Mouse (Mus musculus) CH12.LX (cell line): Measurements from ENCODE around the gene Fiz1. TPM values are rescaled to one million over a fixed set of nuclear protein-coding genes. Genes with fewer than 3 reads are reported as not detected.

Experiments
- DNase-seq: peaks from one replicate; pipeline ENCODE4 v3.0.0-alpha.2; 2013; ENCODE audit errors: extremely low read depth
- H3K27ac ChIP-seq: 2 replicates; pipeline ENCODE4 v1.5.1; 2012; ENCODE audit warnings: low read depth, mild to moderate bottlenecking, control low read depth, moderate library complexity; ENCODE audit not compliant: insufficient read depth
- H3K27me3 ChIP-seq: replicated peaks from 2 replicates; pipeline ENCODE3; 2012; ENCODE audit warnings: inconsistent platforms
- H3K36me3 ChIP-seq, 2 experiments: replicated peaks in 1 of 2; 2 replicates each; pipeline versions ENCODE3 to v1.6.1; 2012; ENCODE audit warnings: inconsistent platforms in 1 of 2, low read length in 1 of 2, mild to moderate bottlenecking in 1 of 2, mixed read lengths in 1 of 2, moderate library complexity in 1 of 2; ENCODE audit not compliant: control insufficient read depth in 1 of 2, insufficient read depth in 1 of 2
- H3K4me1 ChIP-seq, 2 experiments: 2 replicates each; pipeline ENCODE4 v1.6.1; 2012; ENCODE audit warnings: inconsistent platforms in 1 of 2, moderate library complexity in 1 of 2; ENCODE audit not compliant: insufficient read depth in 2 of 2, control insufficient read depth in 1 of 2
- H3K4me2 ChIP-seq: 2 replicates; pipeline ENCODE4 v1.6.1; 2012; ENCODE audit warnings: low read depth, mild to moderate bottlenecking, control low read depth; ENCODE audit not compliant: poor library complexity, insufficient read depth, severe bottlenecking
- H3K4me3 ChIP-seq, 3 experiments: fragments of 150-350 bp in 1 of 3; sonication (generic) in 1 of 3; replicated peaks in 1 of 3; 2 replicates each; pipeline versions ENCODE3 to v1.5.1; 2011 to 2012; ENCODE audit warnings: low read depth in 2 of 3, low read length in 2 of 3, mild to moderate bottlenecking in 2 of 3, moderate library complexity in 2 of 3, control low read depth in 1 of 3, improper control_type of control experiment in 1 of 3, inconsistent platforms in 1 of 3, mixed read lengths in 1 of 3; ENCODE audit not compliant: poor library complexity in 1 of 3
- H3K79me2 ChIP-seq: replicated peaks from 2 replicates; pipeline ENCODE4 v1.6.1; 2012; ENCODE audit warnings: mild to moderate bottlenecking, moderate library complexity; ENCODE audit not compliant: control insufficient read depth, poor library complexity, insufficient read depth, severe bottlenecking; ENCODE audit errors: extremely low read depth
- H3K9ac ChIP-seq: 2 replicates; pipeline ENCODE4 v1.6.1; 2012; ENCODE audit warnings: low read depth, mild to moderate bottlenecking, control low read depth, moderate library complexity; ENCODE audit not compliant: insufficient read depth
- H3K9me3 ChIP-seq: replicated peaks from 2 replicates; pipeline ENCODE3; 2012; ENCODE audit warnings: low read length, inconsistent platforms, mixed read lengths
- BHLHE40 ChIP-seq: IDR thresholded peaks from 2 replicates; pipeline ENCODE4 v1.6.1; 2011; ENCODE audit warnings: mild to moderate bottlenecking, low read depth, low read length, improper control_type of control experiment
- CHD1 ChIP-seq: IDR thresholded peaks from 2 replicates; pipeline ENCODE4 v1.6.1; 2012; ENCODE audit warnings: low read depth, low read length, improper control_type of control experiment, inconsistent platforms
- CHD2 ChIP-seq: IDR thresholded peaks from 2 replicates; pipeline ENCODE4 v1.6.1; 2011; ENCODE audit warnings: low read length, improper control_type of control experiment
- CTCF ChIP-seq, 2 experiments: IDR thresholded peaks in 1 of 2; conservative IDR thresholded peaks in 1 of 2; 2 replicates each; pipeline ENCODE4 v1.5.1; 2011 to 2012; ENCODE audit warnings: low read depth in 2 of 2, low read length in 2 of 2, improper control_type of control experiment in 1 of 2, inconsistent platforms in 1 of 2, mild to moderate bottlenecking in 1 of 2, moderate library complexity in 1 of 2
- E2F4 ChIP-seq: IDR thresholded peaks from 2 replicates; pipeline ENCODE4 v1.6.1; 2011; ENCODE audit warnings: low read depth, low read length, improper control_type of control experiment; ENCODE audit not compliant: insufficient replicate concordance
- EP300 ChIP-seq: IDR thresholded peaks from 2 replicates; pipeline ENCODE4 v1.6.1; 2011; ENCODE audit warnings: low read length, improper control_type of control experiment
- ETS1 ChIP-seq: conservative IDR thresholded peaks from 2 replicates; pipeline ENCODE4 v1.6.1; 2012; ENCODE audit warnings: low read depth, mild to moderate bottlenecking, inconsistent platforms, low read length, improper control_type of control experiment, moderate library complexity
- HCFC1 ChIP-seq: IDR thresholded peaks from 2 replicates; pipeline ENCODE4 v1.6.1; 2012; ENCODE audit warnings: low read depth, mild to moderate bottlenecking, inconsistent platforms, low read length, improper control_type of control experiment
- JUN ChIP-seq: IDR thresholded peaks from 2 replicates; pipeline ENCODE4 v1.6.1; 2011; ENCODE audit warnings: low read depth, mild to moderate bottlenecking, low read length, improper control_type of control experiment, moderate library complexity; ENCODE audit not compliant: insufficient read depth
- JUND ChIP-seq: conservative IDR thresholded peaks from 2 replicates; pipeline ENCODE4 v1.6.1; 2011; ENCODE audit warnings: low read depth, low read length, improper control_type of control experiment
- MXI1 ChIP-seq: IDR thresholded peaks from 2 replicates; pipeline ENCODE4 v1.6.1; 2011; ENCODE audit warnings: mild to moderate bottlenecking, low read depth, low read length, improper control_type of control experiment
- MYC ChIP-seq: IDR thresholded peaks from 2 replicates; pipeline ENCODE4 v1.6.1; 2011; ENCODE audit warnings: low read depth, mild to moderate bottlenecking, improper control_type of control experiment, low read length
- NELFE ChIP-seq: IDR thresholded peaks from 2 replicates; pipeline ENCODE4 v1.6.1; 2011; ENCODE audit warnings: low read depth, low read length, improper control_type of control experiment
- PAX5 ChIP-seq: IDR thresholded peaks from 2 replicates; pipeline ENCODE4 v1.6.1; 2012; ENCODE audit warnings: low read length, inconsistent platforms, mixed read lengths
- RCOR1 ChIP-seq: conservative IDR thresholded peaks from 2 replicates; pipeline ENCODE4 v1.6.1; 2012; ENCODE audit warnings: low read depth, mild to moderate bottlenecking, inconsistent platforms, low read length, improper control_type of control experiment
- SIN3A ChIP-seq: IDR thresholded peaks from 2 replicates; pipeline ENCODE4 v1.6.1; 2012; ENCODE audit warnings: low read length, improper control_type of control experiment, inconsistent platforms
- TBP ChIP-seq: conservative IDR thresholded peaks from 2 replicates; pipeline ENCODE4 v1.6.1; 2011; ENCODE audit warnings: low read depth, low read length, improper control_type of control experiment
- TCF12 ChIP-seq: IDR thresholded peaks from 2 replicates; pipeline ENCODE4 v1.6.1; 2014; ENCODE audit warnings: low read depth, mild to moderate bottlenecking, inconsistent platforms, low read length, improper control_type of control experiment
- ZNF384 ChIP-seq: IDR thresholded peaks from 2 replicates; pipeline ENCODE4 v1.6.1; 2012; ENCODE audit warnings: low read depth, low read length, improper control_type of control experiment, inconsistent platforms
- dilution Hi-C: fragments of 300-500 bp; cut with MboI; formaldehyde crosslinking; loops from 2 replicates; pipeline ENCODE4 v1.14.3; 2020; ENCODE audit warnings: low sequenced_read_pairs; ENCODE audit not compliant: extremely low pct_unique_long_range_greater_than_20kb, extremely low pct_ligation_motif_present
- in situ Hi-C: fragments of 300-500 bp; cut with MboI; formaldehyde crosslinking; loops from 3 replicates; pipeline ENCODE4 v1.14.3; 2019; ENCODE audit warnings: low sequenced_read_pairs, low pct_ligation_motif_present, low pct_unique_long_range_greater_than_20kb, mixed read lengths
- polyA plus RNA-seq: library from polyadenylated mRNA; unstranded; fragments of >175 nt; gene quantifications from 2 replicates; pipeline ENCODE4 v1.2.1, GENCODE M21; 2012; ENCODE audit warnings: low read depth; ENCODE audit not compliant: insufficient read length
- total RNA-seq, 2 experiments: library from RNA; depleted of rRNA; stranded (reverse); fragments of 300-350 nt in 1 of 2; fragments of >200 nt in 1 of 2; gene quantifications; 2 replicates each; pipeline ENCODE4 v1.2.3; 2012 to 2014

The Fiz1 gene
- total and polyA plus RNA-seq, 3 experiments = 18.4 to 40.8 (median 24.3) TPM

GRCm38 (mm10) chr7:4957361-4957760 is 57.1 kb downstream of the Fiz1 start:
- Histone ChIP-seq H3K27me3 (peaks cover 1% of the 10 kb centered on the region), H3K9ac (no peak overlapping the region), H3K36me3 (no peaks in the 10 kb centered on the region), H3K79me2 (no peaks in the 10 kb centered on the region), H3K4me3 (no peak overlapping the region), H3K27ac (no peak overlapping the region), H3K4me2 (no peak overlapping the region), H3K4me1 (no peaks in the 10 kb centered on the region), H3K9me3 (peaks cover 2% of the 10 kb centered on the region)
- dilution Hi-C loops (no loop called here), in situ Hi-C loops (no loop called here)
- TF ChIP-seq CHD2 (no peak), E2F4 (no peak), CHD1 (no peak), TBP (no peak), JUN (no peak), RCOR1 (no peak), EP300 (no peak), CTCF (conservative IDR thresholded peaks at IDR 0.05 in 1 of 2, IDR thresholded peaks at IDR 0.05 in 1 of 2; ENCODE audit: low read depth in 2 of 2, low read length in 2 of 2) (no peak), JUND (no peak), TCF12 (no peak), ETS1 (no peak), SIN3A (no peak), MYC (no peak), BHLHE40 (no peak), MXI1 (no peak), NELFE (no peak), ZNF384 (no peak), HCFC1 (no peak), PAX5 (no peak)
- DNase-seq = no peak

Other genes with a start within 250 kb of the Fiz1 start
Only the 20 nearest of the 30 such genes appear.
- gene Isoc2a, start 137.5 kb downstream of the Fiz1 start, total RNA-seq (2012; rRNA removed) = 15.3 and 15.4 TPM in 2 replicates
- gene Isoc2a, start 137.5 kb downstream of the Fiz1 start, total RNA-seq (2014; rRNA removed) = 8.4 and 8.6 TPM in 2 replicates
- 12.9 and 19.0 TPM in 2 replicates for gene Isoc2a, start 137.5 kb downstream of the Fiz1 start, polyA plus RNA-seq
- 0.17 TPM in 1 of 2 replicates, not detected in the other for gene Gm36210, start 108.2 kb downstream of the Fiz1 start, total RNA-seq (2012; rRNA removed)
- gene Gm36210, start 108.2 kb downstream of the Fiz1 start, total RNA-seq (2014; rRNA removed) = not detected in 2 replicates
- 0.90 and 1.4 TPM in 2 replicates for gene Gm36210, start 108.2 kb downstream of the Fiz1 start, polyA plus RNA-seq
- 1.9 and 2.2 TPM in 2 replicates for gene Zfp628, start 99.5 kb downstream of the Fiz1 start, total RNA-seq (2012; rRNA removed)
- gene Zfp628, start 99.5 kb downstream of the Fiz1 start, total RNA-seq (2014; rRNA removed) = 0.42 and 0.87 TPM in 2 replicates
- gene Zfp628, start 99.5 kb downstream of the Fiz1 start, polyA plus RNA-seq = 7.1 and 9.4 TPM in 2 replicates
- 0.63 and 1.3 TPM in 2 replicates for gene Nat14, start 92.7 kb downstream of the Fiz1 start, total RNA-seq (2012; rRNA removed)
- gene Nat14, start 92.7 kb downstream of the Fiz1 start, total RNA-seq (2014; rRNA removed) = 0.27 and 0.88 TPM in 2 replicates
- 0.97 and 1.7 TPM in 2 replicates for gene Nat14, start 92.7 kb downstream of the Fiz1 start, polyA plus RNA-seq
- 0.13 and 0.30 TPM in 2 replicates for gene Ssc5d, start 88.9 kb downstream of the Fiz1 start, total RNA-seq (2012; rRNA removed)
- gene Ssc5d, start 88.9 kb downstream of the Fiz1 start, total RNA-seq (2014; rRNA removed) = 0.08 and 0.09 TPM in 2 replicates
- 1.5 and 1.6 TPM in 2 replicates for gene Ssc5d, start 88.9 kb downstream of the Fiz1 start, polyA plus RNA-seq
- gene Sbk2, start 50.3 kb downstream of the Fiz1 start, total RNA-seq (2012; rRNA removed) = 0.08 and 0.30 TPM in 2 replicates
- gene Sbk2, start 50.3 kb downstream of the Fiz1 start, total RNA-seq (2014; rRNA removed) = not detected in 2 replicates
- 0.10 TPM in 1 of 2 replicates, not detected in the other for gene Sbk2, start 50.3 kb downstream of the Fiz1 start, polyA plus RNA-seq
- gene Sbk3, start 43.5 kb downstream of the Fiz1 start, total RNA-seq (2012; rRNA removed) = not detected in 2 replicates
- gene Sbk3, start 43.5 kb downstream of the Fiz1 start, total RNA-seq (2014; rRNA removed) = not detected in 2 replicates
- not detected in 2 replicates for gene Sbk3, start 43.5 kb downstream of the Fiz1 start, polyA plus RNA-seq
- 2.8 and 3.4 TPM in 2 replicates for gene Zfp579, start 18.5 kb downstream of the Fiz1 start, total RNA-seq (2012; rRNA removed)
- 1.0 and 1.1 TPM in 2 replicates for gene Zfp579, start 18.5 kb downstream of the Fiz1 start, total RNA-seq (2014; rRNA removed)
- gene Zfp579, start 18.5 kb downstream of the Fiz1 start, polyA plus RNA-seq = 8.5 and 11.3 TPM in 2 replicates
- gene Zfp524, start 282 bp downstream of the Fiz1 start, total RNA-seq (2012; rRNA removed) = 7.9 and 8.4 TPM in 2 replicates
- gene Zfp524, start 282 bp downstream of the Fiz1 start, total RNA-seq (2014; rRNA removed) = 3.1 and 4.4 TPM in 2 replicates
- gene Zfp524, start 282 bp downstream of the Fiz1 start, polyA plus RNA-seq = 2.3 and 2.8 TPM in 2 replicates
- gene Gm44973, start 799 bp upstream of the Fiz1 start, total RNA-seq (2012; rRNA removed) = not detected in 2 replicates
- 1.3 and 2.1 TPM in 2 replicates for gene Gm44973, start 799 bp upstream of the Fiz1 start, total RNA-seq (2014; rRNA removed)
- gene Gm44973, start 799 bp upstream of the Fiz1 start, polyA plus RNA-seq = 5.2 and 6.3 TPM in 2 replicates
- gene Zfp865, start 5.7 kb upstream of the Fiz1 start, total RNA-seq (2012; rRNA removed) = 10.9 and 12.3 TPM in 2 replicates
- gene Zfp865, start 5.7 kb upstream of the Fiz1 start, total RNA-seq (2014; rRNA removed) = 3.7 and 4.0 TPM in 2 replicates
- 18.3 and 21.0 TPM in 2 replicates for gene Zfp865, start 5.7 kb upstream of the Fiz1 start, polyA plus RNA-seq
- 0.46 and 0.81 TPM in 2 replicates for gene Ccdc106, start 5.9 kb upstream of the Fiz1 start, total RNA-seq (2012; rRNA removed)
- gene Ccdc106, start 5.9 kb upstream of the Fiz1 start, total RNA-seq (2014; rRNA removed) = 0.30 and 0.52 TPM in 2 replicates
- not detected in 2 replicates for gene Ccdc106, start 5.9 kb upstream of the Fiz1 start, polyA plus RNA-seq
- not detected in 2 replicates for gene 4632433K11Rik, start 19.4 kb upstream of the Fiz1 start, total RNA-seq (2012; rRNA removed)
- gene 4632433K11Rik, start 19.4 kb upstream of the Fiz1 start, total RNA-seq (2014; rRNA removed) = not detected in 2 replicates
- not detected in 2 replicates for gene 4632433K11Rik, start 19.4 kb upstream of the Fiz1 start, polyA plus RNA-seq
- 1.0 and 1.5 TPM in 2 replicates for gene Zfp784, start 23.7 kb upstream of the Fiz1 start, total RNA-seq (2012; rRNA removed)
- gene Zfp784, start 23.7 kb upstream of the Fiz1 start, total RNA-seq (2014; rRNA removed) = 0.72 and 1.1 TPM in 2 replicates
- 0.53 and 1.4 TPM in 2 replicates for gene Zfp784, start 23.7 kb upstream of the Fiz1 start, polyA plus RNA-seq
- 1.6 and 2.6 TPM in 2 replicates for gene Zfp580, start 36.8 kb upstream of the Fiz1 start, total RNA-seq (2012; rRNA removed)
- 1.2 TPM in 2 replicates for gene Zfp580, start 36.8 kb upstream of the Fiz1 start, total RNA-seq (2014; rRNA removed)
- gene Zfp580, start 36.8 kb upstream of the Fiz1 start, polyA plus RNA-seq = 9.4 and 15.6 TPM in 2 replicates
- 295 and 358 TPM in 2 replicates for gene U2af2, start 47.4 kb upstream of the Fiz1 start, total RNA-seq (2012; rRNA removed)
- 282 and 293 TPM in 2 replicates for gene U2af2, start 47.4 kb upstream of the Fiz1 start, total RNA-seq (2014; rRNA removed)
- 449 and 469 TPM in 2 replicates for gene U2af2, start 47.4 kb upstream of the Fiz1 start, polyA plus RNA-seq
- gene Epn1, start 65.5 kb upstream of the Fiz1 start, total RNA-seq (2012; rRNA removed) = 68.9 and 72.9 TPM in 2 replicates
- 41.9 and 46.8 TPM in 2 replicates for gene Epn1, start 65.5 kb upstream of the Fiz1 start, total RNA-seq (2014; rRNA removed)
- 97.2 and 101 TPM in 2 replicates for gene Epn1, start 65.5 kb upstream of the Fiz1 start, polyA plus RNA-seq
- not detected in 2 replicates for gene Rfpl4, start 102.3 kb upstream of the Fiz1 start, total RNA-seq (2012; rRNA removed)
- not detected in 2 replicates for gene Rfpl4, start 102.3 kb upstream of the Fiz1 start, total RNA-seq (2014; rRNA removed)
- gene Rfpl4, start 102.3 kb upstream of the Fiz1 start, polyA plus RNA-seq = not detected in 2 replicates
- gene Rasl2-9, start 111.3 kb upstream of the Fiz1 start, total RNA-seq (2012; rRNA removed) = 2.9 and 3.9 TPM in 2 replicates
- 3.8 and 4.2 TPM in 2 replicates for gene Rasl2-9, start 111.3 kb upstream of the Fiz1 start, total RNA-seq (2014; rRNA removed)
- gene Rasl2-9, start 111.3 kb upstream of the Fiz1 start, polyA plus RNA-seq = 2.6 and 2.9 TPM in 2 replicates
- gene Vmn1r55, start 135.0 kb upstream of the Fiz1 start, total RNA-seq (2012; rRNA removed) = not detected in 2 replicates
- gene Vmn1r55, start 135.0 kb upstream of the Fiz1 start, total RNA-seq (2014; rRNA removed) = not detected in 2 replicates
- 0.01 TPM in 1 of 2 replicates, not detected in the other for gene Vmn1r55, start 135.0 kb upstream of the Fiz1 start, polyA plus RNA-seq